In genomic region chr8:123145279-123145678, GRCm38 (mm10) we compare ENCODE assay signal across 9 mouse cellular contexts. TPM values are rescaled to one million over a fixed set of nuclear protein-coding genes. Genes with fewer than 3 reads are reported as not detected.
DNase-seq lines count a peak whose midpoint lies in the region; ATAC-seq and TF ChIP-seq lines count a peak whose summit lies in the region.
"Had no signal": no experiment of that assay in that cellular context is flagged by ENCODE, and none has a peak within 500 bp of the region (broad histone marks: within the 10 kb centered on the region; RNA-seq: fewer than 3 reads in every experiment).

No protein-coding gene starts in this region.

- H3K36me3 ChIP-seq in kidney, embryonic 15.5 days = no peaks in the 10 kb centered on the region
- no peaks in the 10 kb centered on the region for H3K36me3 ChIP-seq in embryonic facial prominence, embryonic 14.5 days (ENCODE audit: control insufficient read depth, insufficient read depth, low read length)
- H3K36me3 ChIP-seq in limb, embryonic 14.5 days (ENCODE audit: control insufficient read depth, insufficient read depth, low read length) = no peaks in the 10 kb centered on the region
- H3K36me3 ChIP-seq in midbrain, embryonic 16.5 days (ENCODE audit: control insufficient read depth, insufficient read depth, low read length) = no peaks in the 10 kb centered on the region
- H3K36me3 ChIP-seq: limb, embryonic 15.5 days had no signal

- WGBS in kidney, embryonic 15.5 days = 60% methylated on average over 6 of the region's 6 CpGs
- WGBS in embryonic facial prominence, embryonic 14.5 days = 48% methylated on average over 6 of the region's 6 CpGs
- 52% methylated on average over 6 of the region's 6 CpGs for WGBS in limb, embryonic 14.5 days
- 66% methylated on average over 6 of the region's 6 CpGs for WGBS in midbrain, embryonic 16.5 days

- H3K9me3 ChIP-seq in kidney, embryonic 15.5 days (replicated peaks) = no peaks in the 10 kb centered on the region
- H3K9me3 ChIP-seq in embryonic facial prominence, embryonic 14.5 days (ENCODE audit: control insufficient read depth, low read length) = no peaks in the 10 kb centered on the region
- H3K9me3 ChIP-seq in limb, embryonic 14.5 days (ENCODE audit: control insufficient read depth, low read length) = no peaks in the 10 kb centered on the region
- H3K9me3 ChIP-seq in midbrain, embryonic 16.5 days (replicated peaks; ENCODE audit: control insufficient read depth, low read length, poor library complexity, severe bottlenecking) = no peaks in the 10 kb centered on the region
- H3K9me3 ChIP-seq: limb, embryonic 15.5 days had no signal

- no peak for ATAC-seq in kidney, embryonic 15.5 days (replicated peaks; ENCODE audit: low FRiP score)
- no peak for ATAC-seq in embryonic facial prominence, embryonic 14.5 days (ENCODE audit: low read depth)
- no peak for ATAC-seq in limb, embryonic 14.5 days (ENCODE audit: low FRiP score, low read depth)
- no peak for ATAC-seq in midbrain, embryonic 16.5 days

- TF ChIP-seq POLR2A in limb, embryonic 14.5 days (IDR thresholded peaks at IDR 0.05; ENCODE audit: borderline replicate concordance, extremely low read depth, insufficient read depth, insufficient read length) = no peak

- peaks cover 8% of the 10 kb centered on the region; the same call in 1 of the 2 replicates for H3K4me1 ChIP-seq in kidney, embryonic 15.5 days
- H3K4me1 ChIP-seq in embryonic facial prominence, embryonic 14.5 days (ENCODE audit: control insufficient read depth, insufficient read depth, low read length) = peaks cover 16% of the 10 kb centered on the region; the same call in 1 of the 2 replicates
- H3K4me1 ChIP-seq in limb, embryonic 14.5 days (ENCODE audit: control insufficient read depth, insufficient read depth, low read length) = peaks cover 9% of the 10 kb centered on the region
- H3K4me1 ChIP-seq in midbrain, embryonic 16.5 days (ENCODE audit: control insufficient read depth, insufficient read depth, low read length) = no peaks in the 10 kb centered on the region

- no peak overlapping the region for H3K9ac ChIP-seq in kidney, embryonic 15.5 days
- no peak overlapping the region for H3K9ac ChIP-seq in embryonic facial prominence, embryonic 14.5 days (ENCODE audit: low read depth, low read length)
- no peak overlapping the region for H3K9ac ChIP-seq in limb, embryonic 14.5 days (ENCODE audit: low read depth, low read length, severe bottlenecking)
- no peak overlapping the region for H3K9ac ChIP-seq in midbrain, embryonic 16.5 days (ENCODE audit: low read depth, low read length)
- H3K9ac ChIP-seq: limb, embryonic 15.5 days had no signal

- peak; percentile 40 for DNase-seq in kidney, adult 11 months
- peak; percentile 43 for DNase-seq in Muller cell, postnatal 12 days (ENCODE audit: inconsistent ontology term)
- peak; percentile 90 for DNase-seq in embryonic facial prominence, embryonic 14.5 days (ENCODE audit: low spot score)
- peak; percentile 48 for DNase-seq in limb, embryonic 14.5 days (ENCODE audit: low spot score)
- DNase-seq in frontal cortex, adult 2 months (ENCODE audit: extremely low spot score in 1 of 2, low spot score in 1 of 2) = no peak
- DNase-seq in cerebellum, adult 8-10 months = no peak

- no peaks in the 10 kb centered on the region for H3K27me3 ChIP-seq in kidney, embryonic 15.5 days
- H3K27me3 ChIP-seq in embryonic facial prominence, embryonic 14.5 days (replicated peaks; ENCODE audit: control insufficient read depth, insufficient read depth, low read length) = no peaks in the 10 kb centered on the region
- H3K27me3 ChIP-seq in limb, embryonic 14.5 days (ENCODE audit: control insufficient read depth, insufficient read depth, low read length) = no peaks in the 10 kb centered on the region
- no peaks in the 10 kb centered on the region for H3K27me3 ChIP-seq in midbrain, embryonic 16.5 days (ENCODE audit: control insufficient read depth, insufficient read depth, low read depth, low read length)
- H3K27me3 ChIP-seq: limb, embryonic 15.5 days had no signal

- H3K4me3 ChIP-seq in kidney, embryonic 15.5 days (replicated peaks) = no peak overlapping the region
- H3K4me3 ChIP-seq in embryonic facial prominence, embryonic 14.5 days (ENCODE audit: low read depth, low read length) = no peak overlapping the region
- H3K4me3 ChIP-seq in limb, embryonic 14.5 days (replicated peaks; ENCODE audit: low read length) = no peak overlapping the region
- H3K4me3 ChIP-seq in midbrain, embryonic 16.5 days (ENCODE audit: low read depth, low read length) = no peak overlapping the region
- H3K4me3 ChIP-seq: limb, embryonic 15.5 days had no signal

- H3K4me2 ChIP-seq in kidney, embryonic 15.5 days = no peak overlapping the region
- no peak overlapping the region for H3K4me2 ChIP-seq in embryonic facial prominence, embryonic 14.5 days (ENCODE audit: low read depth, low read length)
- no peak overlapping the region for H3K4me2 ChIP-seq in limb, embryonic 14.5 days (replicated peaks; ENCODE audit: low read depth, low read length, severe bottlenecking)
- H3K4me2 ChIP-seq in midbrain, embryonic 16.5 days (ENCODE audit: low read length) = no peak overlapping the region
- H3K4me2 ChIP-seq: limb, embryonic 15.5 days had no signal

- no peak overlapping the region for H3K27ac ChIP-seq in kidney, embryonic 15.5 days
- H3K27ac ChIP-seq in embryonic facial prominence, embryonic 14.5 days (replicated peaks; ENCODE audit: low read depth, low read length) = 0 out of 2 replicates have a peak overlapping the region, but pooled peaks have one; percentile 68
- H3K27ac ChIP-seq in limb, embryonic 14.5 days (replicated peaks; ENCODE audit: low read depth, low read length) = no peak overlapping the region
- no peak overlapping the region for H3K27ac ChIP-seq in midbrain, embryonic 16.5 days (ENCODE audit: low read length)
- H3K27ac ChIP-seq: limb, embryonic 15.5 days had no signal

RNA-seq across cellular contexts. Expression of gene Sult5a1, which starts 12.8 kb away (rescaled TPM):
- 9.5 and 12.7 TPM in 2 replicates for polyA plus RNA-seq in kidney, embryonic 15.5 days (2015; fragmentation: Nextera tagmentation; extraction: Ambion mirVana)
- 27.9 and 33.5 TPM in 2 replicates for polyA plus RNA-seq in embryonic facial prominence, embryonic 14.5 days (2014; fragmentation: Nextera tagmentation; extraction: Ambion mirVana)
- 43.7 and 50.4 TPM in 2 replicates for polyA plus RNA-seq in limb, embryonic 14.5 days (2012; rRNA removed)
- 31.7 and 33.2 TPM in 2 replicates for polyA plus RNA-seq in limb, embryonic 14.5 days (2014; fragmentation: Nextera tagmentation; extraction: Ambion mirVana)
- polyA plus RNA-seq in frontal cortex, adult 2 months (2012; rRNA removed) = 0.80 and 0.98 TPM in 2 replicates
- 0.40 and 0.42 TPM in 2 replicates for polyA plus RNA-seq in midbrain, embryonic 16.5 days (2015; fragmentation: Nextera tagmentation; extraction: Ambion mirVana)

RNA-seq across cellular contexts. Expression of gene Cpne7, which starts 28.1 kb away (rescaled TPM):
- polyA plus RNA-seq in kidney, embryonic 15.5 days (2015; fragmentation: Nextera tagmentation; extraction: Ambion mirVana) = 0.63 and 1.0 TPM in 2 replicates
- 1.4 and 2.0 TPM in 2 replicates for polyA plus RNA-seq in embryonic facial prominence, embryonic 14.5 days (2014; fragmentation: Nextera tagmentation; extraction: Ambion mirVana)
- 2.6 and 3.0 TPM in 2 replicates for polyA plus RNA-seq in limb, embryonic 14.5 days (2012; rRNA removed)
- 0.50 and 0.86 TPM in 2 replicates for polyA plus RNA-seq in limb, embryonic 14.5 days (2014; fragmentation: Nextera tagmentation; extraction: Ambion mirVana)
- 145 and 196 TPM in 2 replicates for polyA plus RNA-seq in frontal cortex, adult 2 months (2012; rRNA removed)
- 10.1 and 17.1 TPM in 2 replicates for polyA plus RNA-seq in midbrain, embryonic 16.5 days (2015; fragmentation: Nextera tagmentation; extraction: Ambion mirVana)

RNA-seq across cellular contexts. Expression of gene Dpep1, which starts 40.8 kb away (rescaled TPM):
- polyA plus RNA-seq in kidney, embryonic 15.5 days (2015; fragmentation: Nextera tagmentation; extraction: Ambion mirVana) = 4.4 and 5.5 TPM in 2 replicates
- polyA plus RNA-seq in embryonic facial prominence, embryonic 14.5 days (2014; fragmentation: Nextera tagmentation; extraction: Ambion mirVana) = 7.0 and 9.2 TPM in 2 replicates
- polyA plus RNA-seq in limb, embryonic 14.5 days (2012; rRNA removed) = 5.1 TPM in 2 replicates
- polyA plus RNA-seq in limb, embryonic 14.5 days (2014; fragmentation: Nextera tagmentation; extraction: Ambion mirVana) = 3.6 and 3.9 TPM in 2 replicates
- polyA plus RNA-seq in frontal cortex, adult 2 months (2012; rRNA removed) = 0.21 and 0.36 TPM in 2 replicates
- 0.14 and 0.40 TPM in 2 replicates for polyA plus RNA-seq in midbrain, embryonic 16.5 days (2015; fragmentation: Nextera tagmentation; extraction: Ambion mirVana)

RNA-seq across cellular contexts. Expression of gene Rpl13, which starts 43.1 kb away (rescaled TPM):
- 1,386 and 1,404 TPM in 2 replicates for polyA plus RNA-seq in kidney, embryonic 15.5 days (2015; fragmentation: Nextera tagmentation; extraction: Ambion mirVana)
- polyA plus RNA-seq in embryonic facial prominence, embryonic 14.5 days (2014; fragmentation: Nextera tagmentation; extraction: Ambion mirVana) = 1,761 and 1,789 TPM in 2 replicates
- polyA plus RNA-seq in limb, embryonic 14.5 days (2012; rRNA removed) = 2,823 and 3,226 TPM in 2 replicates
- 1,836 and 1,953 TPM in 2 replicates for polyA plus RNA-seq in limb, embryonic 14.5 days (2014; fragmentation: Nextera tagmentation; extraction: Ambion mirVana)
- polyA plus RNA-seq in frontal cortex, adult 2 months (2012; rRNA removed) = 1,060 and 1,106 TPM in 2 replicates
- polyA plus RNA-seq in midbrain, embryonic 16.5 days (2015; fragmentation: Nextera tagmentation; extraction: Ambion mirVana) = 639 and 669 TPM in 2 replicates

Comparison
In these comparisons a context has a peak if more than half of its experiments do, and no peak if none do; other contexts are left out.
1. DNase-seq: peak in kidney, adult 11 months (single experiment), Muller cell, postnatal 12 days (single experiment), embryonic facial prominence, embryonic 14.5 days (single experiment) and limb, embryonic 14.5 days (single experiment); none in frontal cortex, adult 2 months (0 of 2) and cerebellum, adult 8-10 months (single experiment).